Comparison of ENCODE assay signal across 8 mouse cellular contexts in genomic region chr1:166000601-166001120, GRCm38 (mm10). TPM values are rescaled to one million over a fixed set of nuclear protein-coding genes. Genes with fewer than 3 reads are reported as not detected.
A peak's percentile ranks its signal among the peaks of the same experiment; 100 is the strongest.
DNase-seq lines count a peak whose midpoint lies in the region; ATAC-seq and TF ChIP-seq lines count a peak whose summit lies in the region.

No protein-coding gene starts in this region.

- peak; percentile 40 to 48 for DNase-seq in heart, postnatal 10 days
- peak; percentile 10 to 20 for DNase-seq in layer of hippocampus, postnatal 25 days (ENCODE audit: extremely low spot score in 1 of 2, low spot score in 1 of 2)
- DNase-seq in stomach, postnatal 0 days (ENCODE audit: low spot score) = peak; percentile 14

- no peak for TF ChIP-seq CTCF in E14TG2a.4 (conservative IDR thresholded peaks at IDR 0.05; ENCODE audit: low read length)
- TF ChIP-seq CTCF in stomach, postnatal 0 days (IDR thresholded peaks at IDR 0.05; ENCODE audit: low read depth) = no peak

- peak overlapping the region; percentile 89 for H3K4me2 ChIP-seq in midbrain, embryonic 12.5 days (replicated peaks)
- peak overlapping the region; percentile 99 for H3K4me2 ChIP-seq in stomach, postnatal 0 days (replicated peaks; ENCODE audit: low read depth)

- H3K36me3 ChIP-seq in erythroblast, embryonic 14.5 days (ENCODE audit: control insufficient read depth) = no peaks in the 10 kb centered on the region
- peaks cover 3% of the 10 kb centered on the region; the same call in 1 of the 2 replicates for H3K36me3 ChIP-seq in E14TG2a.4 (ENCODE audit: insufficient read depth, low read length)
- H3K36me3 ChIP-seq in midbrain, embryonic 12.5 days = no peaks in the 10 kb centered on the region
- no peaks in the 10 kb centered on the region for H3K36me3 ChIP-seq in stomach, postnatal 0 days (ENCODE audit: control insufficient read depth, insufficient read depth, low read length)

- no peak for ATAC-seq in erythroblast, adult 5-6 weeks (replicated peaks; ENCODE audit: low FRiP score, poor library complexity, severe bottlenecking)
- 0 out of 2 replicates have a peak, but pooled peaks have one; percentile 3 for ATAC-seq in common myeloid progenitor, adult 5-6 weeks (replicated peaks; ENCODE audit: low read depth, poor library complexity, severe bottlenecking)
- ATAC-seq in midbrain, embryonic 12.5 days (ENCODE audit: low FRiP score, low read depth) = no peak
- no peak for ATAC-seq in stomach, postnatal 0 days (ENCODE audit: low FRiP score, low TSS enrichment)

- H3K4me1 ChIP-seq in erythroblast, embryonic 14.5 days (ENCODE audit: control insufficient read depth) = peaks cover 55% of the 10 kb centered on the region
- peaks cover 54% of the 10 kb centered on the region for H3K4me1 ChIP-seq in E14TG2a.4 (replicated peaks; ENCODE audit: low read depth, low read length)
- peaks cover 28% of the 10 kb centered on the region for H3K4me1 ChIP-seq in midbrain, embryonic 12.5 days
- 0 out of 2 replicates have a peak, but pooled peaks cover 2% of the 10 kb centered on the region for H3K4me1 ChIP-seq in stomach, postnatal 0 days (replicated peaks; ENCODE audit: control insufficient read depth, insufficient read depth)

- H3K9me3 ChIP-seq in erythroblast, embryonic 14.5 days (ENCODE audit: control insufficient read depth, low read length) = no peaks in the 10 kb centered on the region
- H3K9me3 ChIP-seq in E14TG2a.4 (ENCODE audit: low read length) = no peaks in the 10 kb centered on the region
- no peaks in the 10 kb centered on the region for H3K9me3 ChIP-seq in midbrain, embryonic 12.5 days
- H3K9me3 ChIP-seq in stomach, postnatal 0 days (ENCODE audit: control insufficient read depth, low read length) = no peaks in the 10 kb centered on the region

- H3K27me3 ChIP-seq in erythroblast, embryonic 14.5 days (ENCODE audit: control insufficient read depth) = no peaks in the 10 kb centered on the region
- no peaks in the 10 kb centered on the region for H3K27me3 ChIP-seq in E14TG2a.4 (ENCODE audit: insufficient read depth, low read length)
- no peaks in the 10 kb centered on the region for H3K27me3 ChIP-seq in midbrain, embryonic 12.5 days
- H3K27me3 ChIP-seq in stomach, postnatal 0 days (ENCODE audit: control insufficient read depth, insufficient read depth, low read length) = no peaks in the 10 kb centered on the region

- WGBS in midbrain, embryonic 12.5 days = 5% methylated on average over 7 of the region's 7 CpGs
- WGBS in stomach, postnatal 0 days = 20% methylated on average over 7 of the region's 7 CpGs

- intact Hi-C loops in heart, postnatal 10 days (cut with DNase I) = loop anchor here (10.0 kb wide), 4 partner anchors 226 to 536 kb away; partner anchors contain the start of genes Dcaf6, Mpc2 and Tada1

- H3K4me3 ChIP-seq in erythroblast, embryonic 14.5 days (replicated peaks) = peak overlapping the region; percentile 73
- peak overlapping the region; percentile 93 for H3K4me3 ChIP-seq in E14TG2a.4 (replicated peaks; ENCODE audit: low read length)
- H3K4me3 ChIP-seq in midbrain, embryonic 12.5 days = peak overlapping the region; percentile 99
- peak overlapping the region; percentile 95; the same call in 1 of the 2 replicates for H3K4me3 ChIP-seq in stomach, postnatal 0 days (ENCODE audit: low read depth, low read length)

- TF ChIP-seq EP300 in stomach, postnatal 0 days (optimal IDR thresholded peaks at IDR 0.05) = no peak

- H3K9ac ChIP-seq in midbrain, embryonic 12.5 days (replicated peaks) = peak overlapping the region; percentile 97; the same call in 1 of the 2 replicates
- no peak overlapping the region for H3K9ac ChIP-seq in stomach, postnatal 0 days (ENCODE audit: low read length)

- peak overlapping the region; percentile 96 for H3K27ac ChIP-seq in midbrain, embryonic 12.5 days (replicated peaks)
- peak overlapping the region; percentile 95 for H3K27ac ChIP-seq in stomach, postnatal 0 days (replicated peaks)

RNA-seq across cellular contexts. Expression of gene Pou2f1, which starts 1.8 kb away (rescaled TPM):
- polyA plus RNA-seq in erythroblast, embryonic 14.5 days (2012) = 0.59 and 0.65 TPM in 2 replicates
- total RNA-seq in erythroblast, adult 5-6 weeks (2015; ENCODE audit: low replicate concordance) = 15.7 and 22.1 TPM in 2 replicates
- 13.9 and 14.8 TPM in 2 replicates for total RNA-seq in erythroblast, adult 5-6 weeks (2017; ENCODE audit: low replicate concordance)
- 15.9 and 25.9 TPM in 2 replicates for total RNA-seq in common myeloid progenitor, adult 5-6 weeks (2017)
- total RNA-seq in heart, postnatal 10 days (2021) = 10 to 100 TPM; 12.0 to 16.6 TPM
- total RNA-seq in layer of hippocampus, postnatal 25 days (2021) = 10 to 100 TPM; 14.5 to 21.8 TPM
- 23.9 and 27.6 TPM in 2 replicates for polyA plus RNA-seq in midbrain, embryonic 12.5 days (2016; fragmentation: Nextera tagmentation; extraction: Ambion mirVana)
- polyA plus RNA-seq in stomach, postnatal 0 days (2015; fragmentation: Nextera tagmentation; extraction: Ambion mirVana) = 4.9 TPM in 2 replicates
